Mouse (Mus musculus) heart, postnatal 0 days (tissue): Measurements from ENCODE around the gene Cntn1.

Source experiments
- CTCF ChIP-seq: IDR thresholded peaks from 2 replicates; pipeline ENCODE4 v1.5.1; 2016; ENCODE audit warnings: antibody characterized with exemption, control low read depth, low read depth
- EP300 ChIP-seq: IDR thresholded peaks from 2 replicates; pipeline ENCODE4 v1.6.1; 2016; ENCODE audit warnings: antibody characterized with exemption, low read depth

GRCm38 (mm10) chr15:92057553-92057952 lies 6.6 kb downstream of the Cntn1 start:
- TF ChIP-seq CTCF = no peak
- TF ChIP-seq EP300 = no peak
